Mouse (Mus musculus): Measurements from ENCODE around the gene Msh2. TPM values are rescaled to one million over a fixed set of nuclear protein-coding genes. Genes with fewer than 3 reads are reported as not detected.

Gene Msh2
- polyA plus RNA-seq, 1 experiment from 2014 or later, result 99.7 TPM

DNA sequence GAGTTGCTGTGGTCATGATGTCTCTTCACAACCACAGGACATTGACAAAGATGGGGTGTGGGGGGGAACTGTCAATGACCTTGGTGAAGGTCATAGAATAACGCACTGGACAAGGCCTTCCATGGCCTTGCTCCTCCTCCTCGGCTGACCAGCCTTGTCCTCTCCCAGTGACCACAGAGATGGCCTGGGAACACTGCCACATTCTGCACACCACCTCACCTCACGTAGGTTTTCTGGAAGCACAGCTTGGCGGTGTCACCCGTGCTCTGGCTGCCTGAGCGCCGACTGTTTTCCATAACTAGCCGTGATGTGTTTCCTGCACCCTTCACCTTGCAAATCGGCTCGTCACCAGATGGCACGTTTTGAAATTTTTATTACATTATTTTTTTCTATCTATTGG is 92.9 kb downstream of the Msh2 start:
- ATAC-seq (replicated peaks; ENCODE audit: low FRiP score) (no peak), DNase-seq (ENCODE audit: low spot score) (no peak)
- H3K27me3 ChIP-seq (ENCODE audit: control insufficient read depth, insufficient read depth, low read length), result no peaks in the 10 kb centered on the region
- no peaks in the 10 kb centered on the region for H3K9me3 ChIP-seq (ENCODE audit: control insufficient read depth, low read length)
- no peak overlapping the region for H3K27ac ChIP-seq (ENCODE audit: low read depth, low read length)
- H3K4me1 ChIP-seq (replicated peaks; ENCODE audit: control insufficient read depth, insufficient read depth, low read length), result no peaks in the 10 kb centered on the region
- 92% methylated on average over 11 of the region's 11 CpGs for WGBS
- no peak overlapping the region for H3K4me2 ChIP-seq (ENCODE audit: low read depth, low read length, severe bottlenecking)
- H3K4me3 ChIP-seq (ENCODE audit: low read depth, low read length), result no peak overlapping the region
- no peaks in the 10 kb centered on the region for H3K36me3 ChIP-seq (ENCODE audit: control insufficient read depth, insufficient read depth, low read length)
- H3K9ac ChIP-seq (ENCODE audit: low read length), result no peak overlapping the region

DNA sequence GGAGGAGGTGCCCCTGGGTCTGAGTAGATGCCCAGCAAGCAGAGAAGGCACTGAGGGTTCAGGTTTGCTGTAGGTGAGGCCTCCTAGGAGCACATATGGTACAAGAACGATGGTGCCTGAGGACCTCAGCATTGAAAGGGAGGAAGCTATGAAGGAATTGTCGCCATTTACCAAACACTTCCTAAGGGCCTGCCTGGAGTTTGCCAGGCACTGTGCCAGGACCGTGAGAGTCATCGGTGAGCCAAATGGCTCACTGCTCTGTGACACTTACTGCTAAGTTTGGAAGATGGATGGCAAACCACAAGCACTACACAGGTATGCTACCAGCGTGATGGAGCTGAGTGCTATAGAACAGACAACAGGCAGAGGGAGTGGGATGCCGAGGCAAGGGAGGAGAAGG is 94.8 kb downstream of the Msh2 start:
- Histone ChIP-seq H3K27ac (ENCODE audit: low read depth, low read length) (no peak overlapping the region), H3K27me3 (ENCODE audit: control insufficient read depth, insufficient read depth, low read length) (no peaks in the 10 kb centered on the region), H3K9me3 (ENCODE audit: control insufficient read depth, low read length) (no peaks in the 10 kb centered on the region), H3K4me1 (replicated peaks; ENCODE audit: control insufficient read depth, insufficient read depth, low read length) (no peaks in the 10 kb centered on the region), H3K9ac (ENCODE audit: low read length) (no peak overlapping the region), H3K36me3 (ENCODE audit: control insufficient read depth, insufficient read depth, low read length) (no peaks in the 10 kb centered on the region), H3K4me2 (ENCODE audit: low read depth, low read length, severe bottlenecking) (no peak overlapping the region), H3K4me3 (ENCODE audit: low read depth, low read length) (no peak overlapping the region)
- ATAC-seq (replicated peaks; ENCODE audit: low FRiP score), result no peak
- WGBS, result 88% methylated on average over 6 of the region's 6 CpGs
- DNase-seq (ENCODE audit: low spot score), result no peak

DNA sequence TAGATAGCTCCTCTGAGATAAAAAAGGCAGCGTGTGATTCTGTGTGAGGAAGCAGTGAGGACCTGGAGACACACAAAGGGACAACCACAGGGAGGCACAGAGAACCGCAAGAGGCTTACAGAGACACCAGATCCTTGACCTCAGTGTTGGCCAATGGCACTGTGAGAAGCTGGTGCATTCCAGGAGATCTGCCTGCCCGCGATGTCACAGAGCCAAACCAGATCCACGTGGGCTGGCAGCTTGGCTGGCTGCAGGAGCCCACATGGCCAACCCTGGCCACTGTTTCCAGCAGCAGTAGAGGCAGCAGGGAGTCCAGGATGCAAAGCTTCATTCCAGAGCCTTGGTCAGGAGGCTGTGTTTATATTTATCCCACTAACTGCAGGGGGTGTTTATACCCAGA is 98.6 kb downstream of the Msh2 start:
- Histone ChIP-seq H3K36me3 (ENCODE audit: control insufficient read depth, insufficient read depth, low read length) (no peaks in the 10 kb centered on the region), H3K27ac (ENCODE audit: low read depth, low read length) (no peak overlapping the region), H3K27me3 (ENCODE audit: control insufficient read depth, insufficient read depth, low read length) (no peaks in the 10 kb centered on the region), H3K9ac (ENCODE audit: low read length) (no peak overlapping the region), H3K4me3 (ENCODE audit: low read depth, low read length) (no peak overlapping the region), H3K4me1 (replicated peaks; ENCODE audit: control insufficient read depth, insufficient read depth, low read length) (no peaks in the 10 kb centered on the region), H3K4me2 (ENCODE audit: low read depth, low read length, severe bottlenecking) (no peak overlapping the region), H3K9me3 (ENCODE audit: control insufficient read depth, low read length) (no peaks in the 10 kb centered on the region)
- ATAC-seq (replicated peaks; ENCODE audit: low FRiP score), result no peak
- no peak for DNase-seq (ENCODE audit: low spot score)
- 51% methylated on average over 5 of the region's 5 CpGs for WGBS

DNA sequence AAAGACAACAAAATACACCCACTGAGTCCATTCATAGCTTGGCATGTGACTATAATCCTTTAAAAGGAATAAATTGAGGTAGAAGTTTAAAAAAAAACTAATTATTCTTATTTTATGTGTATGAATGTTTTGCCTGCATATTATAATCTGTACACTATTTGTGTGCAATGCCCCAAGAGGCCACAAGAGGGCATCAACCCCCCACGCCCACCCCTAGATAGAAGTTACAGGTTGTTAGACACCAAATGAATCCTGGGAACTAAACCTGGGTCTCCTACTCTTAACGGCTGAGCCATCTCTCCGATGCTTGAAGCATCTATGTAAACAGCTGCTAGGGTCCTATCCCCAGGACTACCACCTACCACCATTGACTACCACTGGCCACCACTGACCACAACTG is 101.0 kb downstream of the Msh2 start:
- H3K4me3 ChIP-seq (ENCODE audit: low read depth, low read length), result no peak overlapping the region
- H3K27me3 ChIP-seq (ENCODE audit: control insufficient read depth, insufficient read depth, low read length), result no peaks in the 10 kb centered on the region
- no peak overlapping the region for H3K4me2 ChIP-seq (ENCODE audit: low read depth, low read length, severe bottlenecking)
- H3K9me3 ChIP-seq (ENCODE audit: control insufficient read depth, low read length), result no peaks in the 10 kb centered on the region
- H3K36me3 ChIP-seq (ENCODE audit: control insufficient read depth, insufficient read depth, low read length), result no peaks in the 10 kb centered on the region
- DNase-seq (ENCODE audit: low spot score), result no peak
- H3K4me1 ChIP-seq (replicated peaks; ENCODE audit: control insufficient read depth, insufficient read depth, low read length), result no peaks in the 10 kb centered on the region
- no peak overlapping the region for H3K9ac ChIP-seq (ENCODE audit: low read length)
- ATAC-seq (replicated peaks; ENCODE audit: low FRiP score), result no peak
- 85% methylated on average over 3 of the region's 3 CpGs for WGBS
- no peak overlapping the region for H3K27ac ChIP-seq (ENCODE audit: low read depth, low read length)

Other genes with a start within 250 kb of the Msh2 start
- gene Stpg4, start 244.6 kb upstream of the Msh2 start, polyA plus RNA-seq (2014; fragmentation: Nextera tagmentation; extraction: Ambion mirVana), result not detected in 2 replicates
- 1,239 and 1,306 TPM in 2 replicates for gene Calm2, start 225.4 kb upstream of the Msh2 start, polyA plus RNA-seq (2014; fragmentation: Nextera tagmentation; extraction: Ambion mirVana)
- 18.6 and 20.4 TPM in 2 replicates for gene Epcam, start 36.4 kb upstream of the Msh2 start, polyA plus RNA-seq (2014; fragmentation: Nextera tagmentation; extraction: Ambion mirVana)
- 0.13 TPM in 1 of 2 replicates, not detected in the other for gene Kcnk12, start 125.7 kb downstream of the Msh2 start, polyA plus RNA-seq (2014; fragmentation: Nextera tagmentation; extraction: Ambion mirVana)
- gene Rpl36-ps4, start 248.6 kb downstream of the Msh2 start, polyA plus RNA-seq (2014; fragmentation: Nextera tagmentation; extraction: Ambion mirVana), result not detected in 2 replicates